Mouse (Mus musculus) stomach, embryonic 16.5 days (tissue): ENCODE data around the gene Gpx6. TPM values are rescaled to one million over a fixed set of nuclear protein-coding genes. Genes with fewer than 3 reads are reported as not detected.

Experiments used
- ATAC-seq: fragments of 200-750 bp; cut with Nextera tagmentation; 2 replicates; pipeline ENCODE4 v1.8.0; 2017; ENCODE audit warnings: moderate number of reproducible peaks, moderate TSS enrichment; ENCODE audit not compliant: insufficient read depth, low FRiP score
- H3K27ac ChIP-seq: fragments of 300-500 bp; sonication (generic); 2 replicates; pipeline ENCODE4 v1.5.1; 2014; ENCODE audit warnings: low read length
- H3K27me3 ChIP-seq: fragments of 300-500 bp; sonication (generic); 2 replicates; pipeline ENCODE4 v1.6.1; 2014; ENCODE audit warnings: low read length, control low read depth, mixed read lengths; ENCODE audit not compliant: control insufficient read depth, insufficient read depth
- H3K36me3 ChIP-seq: fragments of 300-500 bp; sonication (generic); 2 replicates; pipeline ENCODE4 v1.6.1; 2014; ENCODE audit warnings: low read length; ENCODE audit not compliant: control insufficient read depth, insufficient read depth
- H3K4me1 ChIP-seq: fragments of 300-500 bp; sonication (generic); 2 replicates; pipeline ENCODE4 v1.6.1; 2014; ENCODE audit warnings: low read length, control low read depth, mixed read lengths; ENCODE audit not compliant: control insufficient read depth, insufficient read depth
- H3K4me2 ChIP-seq: fragments of 300-500 bp; sonication (generic); 2 replicates; pipeline ENCODE4 v1.6.1; 2014; ENCODE audit warnings: low read depth, low read length, mixed read lengths
- H3K4me3 ChIP-seq: fragments of 300-500 bp; sonication (generic); replicated peaks from 2 replicates; pipeline ENCODE4 v1.5.1; 2014; ENCODE audit warnings: mild to moderate bottlenecking, low read length
- H3K9ac ChIP-seq: fragments of 300-500 bp; sonication (generic); 2 replicates; pipeline ENCODE4 v1.6.1; 2014; ENCODE audit warnings: low read length
- H3K9me3 ChIP-seq: fragments of 300-500 bp; sonication (generic); replicated peaks from 2 replicates; pipeline ENCODE4 v1.6.1; 2016; ENCODE audit warnings: low read length, control low read depth; ENCODE audit not compliant: control insufficient read depth
- WGBS: fragments of 180-500 bp; shearing (Covaris S2); extraction: QIAGEN DNeasy Blood & Tissue Kit; methylation state at CpG from one replicate; pipeline ENCODE4 v1.1.7; 2014; 5-methylcytosine and 5-hydroxymethylcytosine counted together
- polyA plus RNA-seq: library from polyadenylated mRNA; unstranded; fragments of >200 nt; fragmentation: Nextera tagmentation; extraction: Ambion mirVana; gene quantifications from 2 replicates; pipeline ENCODE4 v1.2.1, GENCODE M21; 2015

The Gpx6 gene
- not detected in 2 replicates for polyA plus RNA-seq

DNA sequence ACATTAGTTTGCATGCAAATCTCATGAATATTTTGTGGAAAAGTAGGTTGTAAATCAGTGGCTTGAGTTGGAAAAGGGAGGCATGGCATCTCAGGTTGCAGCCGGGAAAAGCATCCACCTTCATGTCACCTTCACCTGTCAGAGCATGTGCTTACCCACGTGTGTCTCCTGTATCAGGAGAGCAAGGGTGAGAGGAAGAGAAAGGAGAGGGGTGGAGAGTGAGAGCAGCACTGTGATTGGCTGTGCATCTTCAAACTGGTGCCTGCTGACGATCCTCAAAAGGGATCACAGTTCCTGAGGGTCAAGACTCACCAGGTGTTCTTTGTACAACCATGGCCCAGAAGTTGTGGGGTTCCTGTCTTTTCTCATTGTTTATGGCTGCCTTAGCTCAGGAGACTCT, at the start of gene Gpx6:
Gene Gpx6, plus strand, starts transcription at position 200 of the 400 bp plus-strand sequence.
- no peaks in the 10 kb centered on the region for H3K27me3 ChIP-seq
- H3K36me3 ChIP-seq, result no peaks in the 10 kb centered on the region
- no peak within 1 kb of the TSS for H3K4me2 ChIP-seq
- ATAC-seq, result no peak
- no peak within 1 kb of the TSS for H3K27ac ChIP-seq
- no peaks in the 10 kb centered on the region for H3K4me1 ChIP-seq
- no peaks in the 10 kb centered on the region for H3K9me3 ChIP-seq
- H3K4me3 ChIP-seq, result no peak within 1 kb of the TSS
- no peak within 1 kb of the TSS for H3K9ac ChIP-seq
- 22% methylated on average over 3 of the region's 3 CpGs for WGBS

DNA sequence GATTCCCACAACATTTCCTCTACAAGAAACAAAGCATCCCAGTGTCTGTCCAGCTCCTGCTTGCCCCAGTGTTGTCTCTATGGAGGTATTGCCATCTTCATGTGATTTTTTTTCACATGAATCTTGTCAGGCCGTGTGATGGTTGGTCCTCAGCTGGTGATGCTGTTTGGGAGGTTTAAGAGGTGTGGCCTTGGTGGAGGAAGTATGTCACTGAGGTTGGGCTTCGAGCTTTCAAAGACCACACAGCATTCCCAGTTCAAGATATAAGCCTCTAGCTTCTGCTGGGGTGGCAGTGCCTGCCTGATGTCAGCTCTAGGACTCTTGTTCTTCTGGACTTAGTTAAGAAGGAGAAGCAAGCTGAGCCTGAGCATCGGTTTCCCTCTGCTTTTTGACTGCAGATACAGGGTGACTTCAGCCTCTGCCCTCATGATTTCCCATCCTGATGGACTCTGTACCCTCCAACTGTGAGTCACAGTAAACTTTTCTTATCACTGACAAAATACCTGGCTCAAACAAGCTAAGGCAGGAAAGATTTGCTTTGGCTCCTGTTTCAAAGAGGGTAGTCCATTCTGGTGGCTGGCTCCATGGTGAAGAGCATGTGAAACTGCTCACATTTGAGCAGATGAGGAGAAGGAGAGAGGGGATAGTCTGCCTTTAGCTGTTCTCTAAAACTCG, 49.0 kb upstream of the Gpx6 start:
- no peak overlapping the region for H3K4me2 ChIP-seq
- no peak overlapping the region for H3K4me3 ChIP-seq
- ATAC-seq, result peak; percentile 53; the same call in 1 of the 2 replicates

GRCm38 (mm10) chr13:21263910-21264309, 48.0 kb upstream of the Gpx6 start:
- Histone ChIP-seq H3K4me3 (peak overlapping the region; percentile 43), H3K27ac (no peak overlapping the region), H3K36me3 (no peaks in the 10 kb centered on the region), H3K27me3 (no peaks in the 10 kb centered on the region), H3K9me3 (no peaks in the 10 kb centered on the region), H3K9ac (no peak overlapping the region), H3K4me1 (peaks cover 6% of the 10 kb centered on the region), H3K4me2 (peak overlapping the region; percentile 47)
- no peak for ATAC-seq
- 4% methylated on average over 11 of the region's 11 CpGs for WGBS

More for the DNA sequence above, 49.0 kb upstream of the Gpx6 start:
- Histone ChIP-seq H3K9ac (no peak overlapping the region), H3K4me1 (peaks cover 6% of the 10 kb centered on the region), H3K36me3 (no peaks in the 10 kb centered on the region), H3K27me3 (0 out of 2 replicates have a peak, but pooled peaks cover 4% of the 10 kb centered on the region), H3K9me3 (no peaks in the 10 kb centered on the region), H3K27ac (no peak overlapping the region)
- 57% methylated on average over 4 of the region's 4 CpGs for WGBS

DNA sequence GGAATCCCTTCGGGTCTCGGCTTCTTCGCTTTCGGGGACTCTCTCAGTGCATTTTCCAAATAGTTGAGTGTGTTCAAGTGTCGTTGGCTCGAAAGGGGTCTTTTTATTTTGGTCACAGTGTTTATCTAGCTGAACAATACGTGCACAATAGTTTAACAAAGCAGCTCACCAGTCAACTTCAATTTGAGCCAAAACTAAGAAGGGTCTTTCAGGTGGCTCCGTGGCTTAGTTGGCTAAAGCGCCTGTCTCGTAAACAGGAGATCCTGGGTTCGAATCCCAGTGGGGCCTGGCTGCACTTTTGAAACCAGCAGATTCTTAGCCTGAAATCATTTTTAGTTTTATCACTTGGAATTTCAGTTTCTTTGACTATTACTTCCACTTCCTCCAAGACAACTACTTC, 47.6 kb upstream of the Gpx6 start:
- Histone ChIP-seq H3K4me1 (peaks cover 6% of the 10 kb centered on the region), H3K27me3 (no peaks in the 10 kb centered on the region), H3K36me3 (no peaks in the 10 kb centered on the region), H3K27ac (no peak overlapping the region), H3K4me3 (peak overlapping the region; percentile 43), H3K4me2 (peak overlapping the region; percentile 47), H3K9me3 (no peaks in the 10 kb centered on the region), H3K9ac (no peak overlapping the region)
- no peak for ATAC-seq
- 2% methylated on average over 11 of the region's 11 CpGs for WGBS

GRCm38 (mm10) chr13:21265736-21266135, 46.2 kb upstream of the Gpx6 start:
- 59% methylated on average over 2 of the region's 2 CpGs for WGBS
- Histone ChIP-seq H3K9ac (no peak overlapping the region), H3K36me3 (no peaks in the 10 kb centered on the region), H3K4me2 (no peak overlapping the region), H3K27me3 (no peaks in the 10 kb centered on the region), H3K27ac (no peak overlapping the region), H3K4me3 (no peak overlapping the region), H3K9me3 (no peaks in the 10 kb centered on the region), H3K4me1 (no peaks in the 10 kb centered on the region)
- ATAC-seq, result no peak

GRCm38 (mm10) chr13:21267541-21267940, 44.4 kb upstream of the Gpx6 start:
- Histone ChIP-seq H3K4me3 (no peak overlapping the region), H3K27me3 (no peaks in the 10 kb centered on the region), H3K9me3 (no peaks in the 10 kb centered on the region), H3K27ac (no peak overlapping the region), H3K4me1 (no peaks in the 10 kb centered on the region), H3K9ac (no peak overlapping the region), H3K4me2 (no peak overlapping the region), H3K36me3 (no peaks in the 10 kb centered on the region)
- WGBS, result 24% methylated on average over 4 of the region's 4 CpGs
- ATAC-seq, result no peak

DNA sequence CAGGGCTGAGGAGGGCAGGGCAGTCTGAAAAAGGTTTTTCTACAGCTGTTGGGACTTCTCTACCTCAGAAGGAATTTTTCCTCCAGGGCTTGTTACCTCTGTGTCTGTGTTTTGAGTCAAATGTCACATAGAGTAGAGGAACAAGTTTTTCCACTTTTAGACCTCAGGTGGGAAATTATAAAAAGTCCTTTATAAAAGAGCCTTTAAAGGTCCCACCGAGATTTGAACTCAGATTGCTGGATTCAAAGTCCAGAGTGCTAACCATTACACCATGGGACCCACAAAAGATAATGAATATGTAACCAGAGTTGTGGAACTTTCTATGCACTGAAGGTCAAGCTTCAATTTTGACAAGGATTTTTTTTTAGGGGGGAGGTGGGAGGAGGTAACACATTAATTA, 43.7 kb upstream of the Gpx6 start:
- WGBS, result 2% methylated on average over 1 of the region's 1 CpGs
- Histone ChIP-seq H3K27ac (no peak overlapping the region), H3K9me3 (no peaks in the 10 kb centered on the region), H3K9ac (no peak overlapping the region), H3K27me3 (no peaks in the 10 kb centered on the region), H3K4me1 (no peaks in the 10 kb centered on the region), H3K4me2 (0 out of 2 replicates have a peak overlapping the region, but pooled peaks have one; percentile 13), H3K4me3 (no peak overlapping the region), H3K36me3 (no peaks in the 10 kb centered on the region)
- no peak for ATAC-seq

- Histone ChIP-seq H3K36me3 (no peaks in the 10 kb centered on the region), H3K4me2 (peak overlapping the region; percentile 90), H3K27me3 (no peaks in the 10 kb centered on the region), H3K4me1 (peaks cover 7% of the 10 kb centered on the region; the same call in 1 of the 2 replicates), H3K9ac (peak overlapping the region; percentile 59), H3K27ac (no peak overlapping the region), H3K9me3 (no peaks in the 10 kb centered on the region), H3K4me3 (peak overlapping the region; percentile 63)
- peak; percentile 52; the same call in 1 of the 2 replicates for ATAC-seq
- under 1% methylated on average over 29 of the region's 29 CpGs for WGBS
These were observed 36.7 kb upstream of the Gpx6 start for GRCm38 (mm10) chr13:21275021-21275814.
